Mouse (Mus musculus) left cerebral cortex, adult 9 months (tissue): ENCODE results near the gene Tm9sf4.

Experiments
- DNase-seq, 2 experiments: peaks; one replicate each; pipeline ENCODE4 v3.0.0; 2022; ENCODE audit warnings: low spot score in 2 of 2

Tm9sf4 gene

DNA sequence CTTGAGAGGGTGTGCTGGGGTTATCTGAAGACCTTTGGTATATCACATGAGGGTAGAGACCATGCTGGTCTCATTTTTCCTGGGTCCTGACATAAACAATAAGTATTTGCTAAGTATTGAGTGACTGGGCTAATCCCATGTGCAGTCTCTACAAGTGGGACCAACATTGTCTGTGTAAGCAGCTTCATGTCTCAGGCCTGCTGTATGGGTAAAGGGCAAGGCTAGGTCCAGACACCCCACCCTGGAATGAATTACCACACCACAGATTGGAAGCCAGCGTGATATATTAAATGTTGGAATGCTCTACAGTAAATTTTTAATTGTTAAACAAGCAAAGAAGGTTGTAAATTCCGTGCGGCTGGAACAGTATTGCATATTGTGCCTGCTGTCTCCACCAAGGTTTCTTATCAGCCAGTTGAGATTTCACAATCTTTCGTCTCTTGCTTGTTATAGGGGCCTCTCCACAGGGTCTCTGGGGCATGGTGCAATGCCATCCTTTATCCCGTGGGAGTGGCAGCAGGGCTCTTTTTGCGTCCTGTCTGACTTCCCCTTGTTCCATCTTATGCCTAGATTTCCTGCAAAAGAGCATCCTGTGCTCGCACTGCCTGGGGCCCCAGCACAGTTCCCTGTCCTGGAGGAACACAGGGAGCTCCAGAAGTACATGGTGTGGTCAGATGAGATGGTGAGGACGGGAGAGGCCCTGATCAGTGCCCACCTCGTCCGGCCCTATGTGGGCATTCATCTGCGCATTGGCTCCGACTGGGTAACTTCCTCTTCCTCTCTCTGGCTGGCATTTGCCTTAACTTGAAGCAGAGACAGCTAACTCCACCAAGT lies 98.1 kb downstream of the Tm9sf4 start:
- DNase-seq, result no peak
